Mouse (Mus musculus): ENCODE results near the gene Aqp5.

Gene Aqp5

DNA sequence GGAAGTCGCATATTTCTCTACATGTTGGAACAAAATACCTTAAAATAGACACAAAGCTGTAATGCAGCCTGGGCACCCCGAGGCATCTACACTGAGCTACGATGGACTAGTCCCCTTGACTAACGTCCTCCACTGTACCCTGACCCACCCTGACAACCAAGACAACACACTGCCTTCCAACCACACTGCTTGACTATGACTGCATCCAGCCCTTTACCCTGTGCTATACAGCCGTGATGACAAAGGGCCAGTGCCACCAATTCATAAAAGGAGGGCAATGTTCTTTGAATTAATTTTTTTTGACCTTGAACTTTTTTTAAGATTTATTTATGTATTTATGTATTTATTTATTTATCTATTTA lies 47.5 kb downstream of the Aqp5 start:
- DNase-seq (ENCODE audit: low spot score) = no peak

DNA sequence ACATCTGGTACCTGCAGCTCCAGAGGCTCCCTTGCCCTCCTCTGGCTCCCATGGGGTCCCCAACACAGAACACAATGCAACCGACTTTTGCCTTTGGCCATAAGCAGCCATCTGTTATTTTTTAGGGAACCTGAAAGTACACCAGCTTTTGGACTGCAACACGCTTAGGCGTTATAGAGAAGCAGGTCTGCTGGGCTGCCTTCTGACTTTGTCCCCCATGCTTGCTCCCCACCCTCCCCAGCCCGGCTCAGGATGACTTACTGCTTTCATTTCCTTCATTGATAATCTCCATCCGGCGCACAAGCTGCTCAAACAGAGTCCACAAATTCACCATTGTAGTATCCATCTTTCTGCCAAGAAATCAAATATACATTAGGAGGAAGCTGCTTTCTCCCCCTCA lies 52.0 kb downstream of the Aqp5 start:
- DNase-seq (ENCODE audit: low spot score) = no peak

GRCm38 (mm10) chr15:99643832-99644231 lies 53.2 kb downstream of the Aqp5 start:
- DNase-seq (ENCODE audit: low spot score) = no peak
